Mouse (Mus musculus) kidney, embryonic 16.5 days (tissue): ENCODE results near the gene Specc1l. TPM values are rescaled to one million over a fixed set of nuclear protein-coding genes. Genes with fewer than 3 reads are reported as not detected.

Experiments
- ATAC-seq: fragments of 200-750 bp; cut with Nextera tagmentation; 2 replicates; pipeline ENCODE4 v1.8.0; 2017; ENCODE audit warnings: moderate TSS enrichment; ENCODE audit not compliant: low FRiP score, low TSS enrichment
- H3K27ac ChIP-seq: fragments of 300-500 bp; sonication (generic); 2 replicates; pipeline ENCODE4 v1.5.1; 2014; ENCODE audit warnings: low read length
- H3K27me3 ChIP-seq: fragments of 300-500 bp; sonication (generic); 2 replicates; pipeline ENCODE4 v1.6.1; 2014; ENCODE audit warnings: low read length, control low read depth, mixed read lengths; ENCODE audit not compliant: insufficient read depth
- H3K36me3 ChIP-seq: fragments of 300-500 bp; sonication (generic); 2 replicates; pipeline ENCODE4 v1.6.1; 2014; ENCODE audit warnings: low read length, control low read depth, mixed read lengths; ENCODE audit not compliant: insufficient read depth
- H3K4me1 ChIP-seq: fragments of 300-500 bp; sonication (generic); 2 replicates; pipeline ENCODE4 v1.6.1; 2014; ENCODE audit warnings: low read length, control low read depth, mixed read lengths; ENCODE audit not compliant: insufficient read depth
- H3K4me2 ChIP-seq: fragments of 300-500 bp; sonication (generic); replicated peaks from 2 replicates; pipeline ENCODE4 v1.6.1; 2014; ENCODE audit warnings: low read depth, low read length
- H3K4me3 ChIP-seq: fragments of 300-500 bp; sonication (generic); 2 replicates; pipeline ENCODE4 v1.5.1; 2014; ENCODE audit warnings: mild to moderate bottlenecking, low read length
- H3K9ac ChIP-seq: fragments of 300-500 bp; sonication (generic); replicated peaks from 2 replicates; pipeline ENCODE4 v1.6.1; 2014; ENCODE audit warnings: low read length
- H3K9me3 ChIP-seq: fragments of 300-500 bp; sonication (generic); 2 replicates; pipeline ENCODE4 v1.6.1; 2016; ENCODE audit warnings: low read length, control low read depth
- WGBS: fragments of 180-500 bp; shearing (Covaris S2); extraction: QIAGEN DNeasy Blood & Tissue Kit; methylation state at CpG from one replicate; pipeline ENCODE4 v1.1.7; 2014; 5-methylcytosine and 5-hydroxymethylcytosine counted together
- polyA plus RNA-seq: library from polyadenylated mRNA; unstranded; fragments of >200 nt; fragmentation: Nextera tagmentation; extraction: Ambion mirVana; gene quantifications from 2 replicates; pipeline ENCODE4 v1.2.1, GENCODE M21; 2015

Gene Specc1l
- polyA plus RNA-seq, 1 experiment from 2014 or later = 33.4 TPM

GRCm38 (mm10) chr10:75221936-75222610, 10.2 kb downstream of the Specc1l start:
- ATAC-seq = no peak
- H3K36me3 ChIP-seq = no peaks in the 10 kb centered on the region
- no peaks in the 10 kb centered on the region for H3K27me3 ChIP-seq
- H3K27ac ChIP-seq = 0 out of 2 replicates have a peak overlapping the region, but pooled peaks have one; percentile 25
- no peak overlapping the region for H3K9ac ChIP-seq
- peaks cover 13% of the 10 kb centered on the region for H3K4me1 ChIP-seq
- H3K4me2 ChIP-seq = no peak overlapping the region
- H3K9me3 ChIP-seq = no peaks in the 10 kb centered on the region
- 75% methylated on average over 4 of the region's 4 CpGs for WGBS
- H3K4me3 ChIP-seq = no peak overlapping the region

- no peak overlapping the region; the same call in 1 of the 2 replicates for H3K27ac ChIP-seq
- H3K4me2 ChIP-seq = no peak overlapping the region
- H3K27me3 ChIP-seq = no peaks in the 10 kb centered on the region
- no peak overlapping the region for H3K9ac ChIP-seq
- H3K4me3 ChIP-seq = no peak overlapping the region
- no peaks in the 10 kb centered on the region for H3K36me3 ChIP-seq
- WGBS = 66% methylated on average over 5 of the region's 5 CpGs
- H3K9me3 ChIP-seq = no peaks in the 10 kb centered on the region
- peaks cover 13% of the 10 kb centered on the region for H3K4me1 ChIP-seq
- no peak for ATAC-seq
Observed at GRCm38 (mm10) chr10:75222611-75222998, 10.7 kb downstream of the Specc1l start.

- Histone ChIP-seq H3K4me1 (peaks cover 13% of the 10 kb centered on the region), H3K9me3 (no peaks in the 10 kb centered on the region), H3K4me3 (no peak overlapping the region), H3K27me3 (no peaks in the 10 kb centered on the region), H3K36me3 (no peaks in the 10 kb centered on the region), H3K27ac (no peak overlapping the region), H3K4me2 (no peak overlapping the region), H3K9ac (no peak overlapping the region)
- WGBS = 63% methylated on average over 3 of the region's 3 CpGs
- ATAC-seq = no peak
Observed at GRCm38 (mm10) chr10:75224154-75224553, 12.3 kb downstream of the Specc1l start.

GRCm38 (mm10) chr10:75224630-75225029, 12.8 kb downstream of the Specc1l start:
- Histone ChIP-seq H3K4me1 (peaks cover 13% of the 10 kb centered on the region), H3K4me2 (no peak overlapping the region), H3K9ac (no peak overlapping the region), H3K4me3 (no peak overlapping the region), H3K27ac (no peak overlapping the region), H3K27me3 (no peaks in the 10 kb centered on the region), H3K9me3 (no peaks in the 10 kb centered on the region), H3K36me3 (no peaks in the 10 kb centered on the region)
- no peak for ATAC-seq
- WGBS = 13% methylated on average over 1 of the region's 2 CpGs

GRCm38 (mm10) chr10:75227381-75227780, 15.5 kb downstream of the Specc1l start:
- Histone ChIP-seq H3K9me3 (no peaks in the 10 kb centered on the region), H3K4me1 (peaks cover 5% of the 10 kb centered on the region; the same call in 1 of the 2 replicates), H3K4me3 (no peak overlapping the region), H3K36me3 (peaks cover 11% of the 10 kb centered on the region), H3K27me3 (no peaks in the 10 kb centered on the region), H3K4me2 (no peak overlapping the region), H3K27ac (no peak overlapping the region), H3K9ac (no peak overlapping the region)
- ATAC-seq = no peak
- WGBS = 83% methylated on average over 3 of the region's 3 CpGs

- WGBS = 72% methylated on average over 4 of the region's 4 CpGs
Observed at GRCm38 (mm10) chr10:75230572-75230971, 18.7 kb downstream of the Specc1l start.

GRCm38 (mm10) chr10:75231876-75232275, 20.0 kb downstream of the Specc1l start:
- Histone ChIP-seq H3K4me2 (no peak overlapping the region), H3K4me1 (0 out of 2 replicates have a peak, but pooled peaks cover 5% of the 10 kb centered on the region), H3K36me3 (peaks cover 20% of the 10 kb centered on the region), H3K9ac (no peak overlapping the region), H3K9me3 (no peaks in the 10 kb centered on the region), H3K4me3 (no peak overlapping the region), H3K27me3 (no peaks in the 10 kb centered on the region), H3K27ac (no peak overlapping the region)
- 88% methylated on average over 1 of the region's 1 CpGs for WGBS
- no peak for ATAC-seq

More at GRCm38 (mm10) chr10:75230572-75230971, 18.7 kb downstream of the Specc1l start:
- Histone ChIP-seq H3K4me2 (no peak overlapping the region), H3K4me1 (0 out of 2 replicates have a peak, but pooled peaks cover 5% of the 10 kb centered on the region), H3K36me3 (peaks cover 20% of the 10 kb centered on the region), H3K27me3 (no peaks in the 10 kb centered on the region), H3K27ac (no peak overlapping the region), H3K9me3 (no peaks in the 10 kb centered on the region), H3K9ac (no peak overlapping the region), H3K4me3 (no peak overlapping the region)
- no peak for ATAC-seq

- H3K4me2 ChIP-seq = no peak overlapping the region
- H3K4me1 ChIP-seq = 0 out of 2 replicates have a peak, but pooled peaks cover 5% of the 10 kb centered on the region
- ATAC-seq = no peak
- WGBS = 95% methylated on average over 4 of the region's 4 CpGs
- H3K27ac ChIP-seq = no peak overlapping the region
- no peak overlapping the region for H3K9ac ChIP-seq
- H3K36me3 ChIP-seq = peaks cover 20% of the 10 kb centered on the region
- H3K9me3 ChIP-seq = no peaks in the 10 kb centered on the region
- H3K27me3 ChIP-seq = no peaks in the 10 kb centered on the region
- no peak overlapping the region for H3K4me3 ChIP-seq
Observed at GRCm38 (mm10) chr10:75232612-75233155, 20.8 kb downstream of the Specc1l start.

GRCm38 (mm10) chr10:75233489-75233888, 21.6 kb downstream of the Specc1l start:
- Histone ChIP-seq H3K27me3 (no peaks in the 10 kb centered on the region), H3K9me3 (no peaks in the 10 kb centered on the region), H3K4me1 (0 out of 2 replicates have a peak, but pooled peaks cover 5% of the 10 kb centered on the region), H3K27ac (no peak overlapping the region), H3K4me3 (no peak overlapping the region), H3K4me2 (no peak overlapping the region), H3K9ac (no peak overlapping the region), H3K36me3 (peaks cover 24% of the 10 kb centered on the region)
- ATAC-seq = peak; percentile 54; the same call in 1 of the 2 replicates
- 65% methylated on average over 2 of the region's 2 CpGs for WGBS

GRCm38 (mm10) chr10:75235726-75236125, 23.9 kb downstream of the Specc1l start:
- ATAC-seq = peak; percentile 63; the same call in 1 of the 2 replicates
- Histone ChIP-seq H3K4me2 (no peak overlapping the region), H3K9ac (no peak overlapping the region), H3K27me3 (no peaks in the 10 kb centered on the region), H3K27ac (no peak overlapping the region), H3K36me3 (peaks cover 23% of the 10 kb centered on the region), H3K4me3 (no peak overlapping the region), H3K9me3 (no peaks in the 10 kb centered on the region), H3K4me1 (no peaks in the 10 kb centered on the region)
- WGBS = 40% methylated on average over 2 of the region's 2 CpGs
